Mouse (Mus musculus): ENCODE measurements at regions not wholly inside any gene's neighbourhood (a gene's known extent, or its start where the extent isn't known, plus 50 kb on each side); places are given as distances from the start of the nearest gene placed in this dataset.

DNA sequence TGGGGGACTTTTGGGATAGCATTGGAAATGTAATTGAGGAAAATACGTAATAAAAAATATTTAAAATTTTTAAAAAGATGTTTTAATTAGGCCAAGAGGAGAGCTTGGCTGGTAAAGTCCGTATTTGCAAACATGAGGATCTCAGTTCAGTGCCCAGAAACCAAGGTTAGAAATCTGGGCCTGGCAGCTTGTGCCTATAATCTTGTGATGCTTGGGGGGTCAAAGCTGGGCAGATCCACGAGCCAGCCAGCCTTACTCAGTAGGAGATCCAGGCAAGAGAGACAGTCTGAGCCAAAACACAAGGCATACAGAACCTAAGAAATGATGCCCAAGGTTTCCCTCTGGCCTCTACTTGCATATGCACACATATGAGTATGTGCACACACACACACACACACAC is 54.1 kb upstream of the Cxadr start:
- no peak for ATAC-seq

DNA sequence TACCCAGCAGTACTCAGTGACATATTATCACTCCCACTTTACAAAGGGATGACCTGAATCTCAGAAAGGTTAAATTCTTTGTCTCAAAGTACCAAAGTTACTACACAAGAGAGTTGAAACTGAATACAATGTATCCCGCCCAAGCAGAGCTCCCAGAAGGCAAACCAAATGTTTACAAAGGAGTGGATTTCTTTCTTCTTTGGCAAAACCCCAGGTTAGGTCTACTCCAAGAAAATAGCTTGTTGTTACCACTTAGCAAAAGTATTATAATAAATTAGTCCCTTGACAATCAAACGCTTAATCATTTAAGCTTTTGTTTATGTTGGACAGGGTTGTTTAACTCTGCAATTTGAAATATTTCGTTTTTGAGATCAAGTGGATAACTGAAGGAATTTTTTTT is 58.6 kb upstream of the Cxadr start:
- no peak for ATAC-seq

DNA sequence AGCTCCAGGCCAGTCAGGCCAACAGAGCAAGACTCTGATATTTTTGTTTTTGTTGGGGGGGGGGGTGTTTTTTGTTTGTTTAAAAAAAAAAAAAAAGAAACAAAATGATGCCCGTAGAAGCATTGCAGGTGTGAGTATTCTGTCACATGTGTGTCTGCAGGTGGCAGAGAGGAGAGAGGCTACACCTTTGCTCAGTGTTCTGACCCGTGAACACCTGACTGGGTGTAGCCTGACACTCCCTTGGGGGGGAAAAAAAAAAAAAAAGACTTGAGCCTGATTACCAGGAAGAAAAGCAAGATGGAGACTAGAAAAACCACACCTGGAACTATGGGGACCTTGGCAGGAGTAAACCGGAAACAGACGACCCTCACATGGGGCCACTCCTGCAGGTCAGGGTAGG is 61.1 kb upstream of the Cxadr start:
- no peak for ATAC-seq

DNA sequence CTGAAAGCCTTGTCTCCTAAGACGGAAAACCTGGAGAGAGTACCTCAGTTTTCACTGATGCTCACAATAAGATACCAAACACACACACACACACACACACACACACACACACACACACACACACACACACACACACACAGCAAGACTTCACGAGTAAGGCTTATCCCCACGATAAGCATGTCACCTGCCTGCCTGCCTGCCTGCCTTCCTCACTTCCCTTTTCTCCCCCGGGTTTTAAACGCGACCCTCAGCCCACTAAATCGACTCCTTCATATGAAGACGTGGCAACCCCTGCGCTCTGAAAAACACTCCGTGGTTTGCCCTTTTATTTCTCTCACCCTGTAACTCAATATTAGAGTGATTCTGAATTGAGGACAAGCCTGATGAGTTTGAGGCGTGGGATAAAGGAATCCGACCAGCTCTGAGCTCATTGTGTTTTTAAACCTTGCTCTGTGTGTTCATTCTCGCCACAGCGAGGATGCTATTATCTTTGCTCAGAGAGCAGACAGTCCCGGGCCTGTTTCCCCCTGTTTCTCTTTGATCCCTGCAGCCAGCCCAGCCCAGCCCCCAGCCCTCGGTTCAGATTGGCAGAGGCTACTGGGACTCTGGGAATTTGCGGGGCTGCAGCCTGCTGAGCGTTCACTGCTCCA is 63.1 kb upstream of the Cxadr start:
- ATAC-seq = no peak

DNA sequence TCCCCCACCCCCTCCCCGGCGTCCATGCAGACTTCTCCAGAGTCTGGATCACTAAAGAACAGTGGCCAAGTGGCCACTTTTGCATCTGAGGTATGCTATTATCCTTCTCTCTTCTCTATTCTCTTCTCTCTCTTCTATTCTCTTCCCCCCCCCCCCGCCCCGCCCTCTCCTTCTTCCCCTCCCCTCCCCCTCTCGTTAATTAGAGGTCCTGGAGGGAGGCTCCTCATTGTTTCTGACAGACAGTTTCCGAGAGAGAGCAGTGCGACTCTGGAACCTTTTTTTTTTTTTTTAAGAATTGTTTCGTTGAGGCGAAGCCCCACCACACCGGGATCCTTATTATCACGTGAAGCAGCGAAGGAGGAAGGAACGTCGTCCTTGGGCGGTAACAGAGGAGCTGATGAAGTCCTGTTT is 63.6 kb upstream of the Cxadr start:
- no peak for ATAC-seq

DNA sequence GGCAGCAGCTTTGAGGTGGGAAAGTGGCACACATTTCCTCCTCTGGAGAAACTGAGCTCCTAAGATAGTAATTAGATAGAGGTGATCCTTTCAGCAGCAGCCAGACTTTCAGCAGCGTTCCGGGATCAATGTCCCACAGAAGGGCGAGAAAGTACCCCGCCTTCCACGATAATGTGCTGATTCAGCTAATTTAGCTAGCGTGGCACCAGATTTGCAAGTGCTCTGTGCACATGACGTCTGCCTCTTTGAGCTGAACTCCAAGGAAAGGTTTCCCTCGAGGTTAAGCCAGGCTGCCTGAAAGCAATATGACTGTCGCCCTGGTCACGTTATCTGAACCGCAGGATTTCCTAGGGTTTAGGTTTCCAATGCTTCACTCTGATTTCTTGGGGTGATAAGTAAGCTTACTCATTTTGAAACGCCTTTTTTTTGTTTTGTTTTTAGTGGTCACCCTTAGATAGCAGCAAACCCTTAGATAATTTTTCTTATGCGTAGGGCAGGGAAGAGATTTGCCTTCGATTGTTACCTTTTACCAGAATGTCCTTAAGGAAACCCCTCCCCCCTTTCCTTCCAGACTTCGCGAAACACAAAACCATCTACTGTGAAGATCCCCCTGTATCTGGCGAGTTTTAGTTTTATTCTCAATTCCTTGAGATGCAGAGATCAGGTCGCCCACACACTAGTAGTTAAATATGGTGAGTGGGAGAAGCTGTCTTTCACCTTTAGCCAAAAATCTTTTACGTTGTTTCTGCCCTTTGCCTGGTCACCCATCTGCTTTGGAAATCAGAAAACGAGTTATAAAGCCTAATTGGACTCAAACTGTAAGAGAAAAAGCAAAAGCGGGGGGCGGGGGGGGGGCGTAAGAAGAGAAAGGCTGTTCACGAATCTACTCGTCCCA is 64.3 kb upstream of the Cxadr start:
- peak; percentile 48 for ATAC-seq

DNA sequence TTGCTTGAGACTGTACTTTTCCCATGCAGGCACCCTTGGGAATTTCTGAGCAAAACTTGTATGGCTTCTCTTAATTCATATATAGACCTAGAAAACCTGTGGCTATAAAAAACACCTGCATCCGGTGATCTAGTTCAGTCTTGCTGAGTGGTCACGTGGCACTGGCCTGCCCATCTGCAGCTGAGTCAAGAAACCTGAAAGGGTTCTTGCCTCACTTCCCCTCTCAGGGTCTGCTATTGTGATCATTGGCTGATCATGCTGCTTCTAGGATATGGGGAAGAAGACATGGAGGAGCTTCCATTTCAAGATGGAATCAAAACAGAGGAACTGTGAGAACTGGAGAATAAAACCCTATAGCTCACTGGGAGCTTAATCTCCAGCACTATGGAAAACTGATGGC is 69.1 kb upstream of the Cxadr start:
- ATAC-seq = no peak

DNA sequence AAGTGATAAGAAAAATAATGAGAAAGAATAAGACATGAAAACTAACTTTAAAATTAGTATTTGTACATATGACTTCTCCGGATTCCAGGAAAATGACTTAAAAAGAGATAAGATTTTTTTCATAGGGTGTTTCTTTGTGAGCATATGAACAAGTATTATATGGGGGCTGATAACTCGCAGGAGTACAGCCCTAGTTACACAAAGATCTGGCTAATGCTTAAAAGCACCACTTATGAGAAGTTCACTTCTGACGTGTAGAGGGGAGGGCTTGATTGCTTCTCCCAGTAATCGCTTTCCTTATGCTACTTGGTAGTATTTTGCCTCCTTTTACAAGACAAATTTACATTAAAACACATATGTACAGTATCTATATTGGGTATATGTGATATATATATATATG is 72.3 kb upstream of the Cxadr start:
- no peak for ATAC-seq

DNA sequence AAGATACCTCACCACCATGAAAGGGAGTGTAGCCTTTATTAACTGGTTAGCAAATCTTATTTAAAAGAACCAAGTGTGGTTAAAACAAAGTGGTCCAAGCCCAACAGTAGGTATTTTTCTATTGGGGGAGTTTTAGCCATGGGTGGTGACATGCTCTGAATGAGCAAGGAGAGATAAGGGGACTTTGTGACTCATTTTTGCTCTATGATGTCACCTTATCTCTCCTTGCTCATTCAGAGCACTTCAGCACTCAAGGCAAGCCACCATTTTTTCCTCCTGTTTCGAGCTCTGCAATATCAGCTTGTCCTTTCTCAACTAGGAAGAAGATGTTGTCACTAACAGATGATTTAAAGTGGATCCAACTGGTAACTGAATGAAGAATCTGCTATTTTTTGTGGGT is 78.9 kb upstream of the Cxadr start:
- ATAC-seq = no peak

DNA sequence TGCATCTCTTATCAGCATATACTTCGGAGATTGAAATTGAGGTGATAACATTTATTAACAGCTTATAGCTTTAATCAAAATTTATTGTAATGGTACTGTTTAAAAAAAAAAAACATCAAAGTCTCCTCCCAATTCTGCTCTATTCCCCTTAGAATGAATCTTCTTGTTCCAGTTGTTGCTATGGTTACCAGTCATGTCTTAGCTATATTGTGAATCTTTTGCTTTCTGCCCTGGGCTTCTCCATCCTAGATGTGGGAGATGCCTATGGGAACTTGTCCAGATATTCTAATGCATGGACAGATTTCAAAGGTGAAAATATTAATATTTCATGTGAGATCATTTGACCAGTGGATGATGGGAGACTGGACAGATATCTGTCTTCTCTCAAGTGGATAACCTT is 79.5 kb upstream of the Cxadr start:
- no peak for ATAC-seq

DNA sequence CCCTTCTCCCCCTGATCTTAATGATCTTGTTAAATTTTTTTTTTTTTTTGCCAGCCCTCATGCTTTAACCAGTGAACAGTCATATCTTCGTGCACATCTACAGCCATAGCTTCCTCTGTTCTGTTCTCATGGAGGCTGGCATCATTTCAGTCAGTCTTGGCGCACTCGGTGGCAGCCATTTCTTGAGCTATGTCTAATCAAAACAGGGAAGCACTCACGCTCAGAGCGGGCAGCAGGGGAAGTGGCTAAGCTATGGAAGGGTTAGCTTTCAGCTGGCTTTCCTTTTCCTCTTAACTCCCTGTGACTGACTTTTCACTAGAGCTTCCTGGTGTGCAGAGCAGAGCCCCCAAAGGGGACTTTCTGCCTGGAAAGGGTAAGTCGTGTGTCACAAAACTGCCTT is 83.7 kb upstream of the Cxadr start:
- ATAC-seq = no peak

DNA sequence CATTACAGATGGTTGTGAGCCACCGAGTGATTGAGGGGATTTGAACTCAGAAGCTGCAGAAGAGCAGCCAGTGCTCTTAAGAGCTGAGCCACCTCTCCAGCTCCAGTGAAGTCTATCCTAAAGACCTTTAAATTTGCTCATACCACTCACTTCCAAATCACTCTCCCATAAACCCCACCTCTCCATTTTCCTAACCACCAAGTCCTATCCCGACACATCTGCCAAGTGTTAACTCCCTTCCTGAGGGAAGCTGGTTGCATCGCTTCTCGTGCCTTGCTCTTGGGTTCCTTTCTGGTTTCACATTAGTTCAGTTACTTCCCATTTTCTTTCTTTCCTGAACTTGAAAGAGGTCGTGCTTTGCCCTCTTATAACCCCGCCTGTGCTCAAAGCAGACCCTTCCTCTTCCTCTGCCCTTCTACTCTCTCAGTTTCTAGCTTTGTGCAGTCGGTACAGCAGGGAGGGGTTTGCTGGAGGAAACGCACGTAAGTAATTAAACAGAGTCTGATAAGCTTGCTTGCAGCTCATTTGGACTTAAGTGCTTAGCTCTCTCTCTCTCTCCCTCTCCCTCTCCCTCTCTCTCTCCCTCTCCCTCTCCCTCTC is 84.4 kb upstream of the Cxadr start:
- no peak for ATAC-seq

DNA sequence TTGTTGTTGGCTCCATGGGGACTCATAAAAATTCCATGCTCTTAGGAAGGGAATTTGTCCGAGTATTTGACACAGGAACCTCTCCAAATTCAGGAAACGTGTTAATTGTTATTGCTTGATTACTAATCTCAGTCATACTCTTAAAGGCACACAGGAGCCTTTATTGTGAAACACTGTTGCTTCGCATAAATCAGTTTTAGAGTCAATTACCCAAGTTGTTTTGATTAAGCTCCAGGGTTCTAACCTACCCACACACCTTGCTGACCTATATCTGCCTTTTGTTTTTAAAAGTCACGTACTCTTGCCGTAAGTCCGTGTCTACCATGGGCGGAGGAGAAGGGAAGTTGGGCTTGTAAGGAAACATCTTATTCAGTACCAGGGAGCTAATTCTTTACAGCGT is 89.6 kb upstream of the Cxadr start:
- ATAC-seq = no peak

DNA sequence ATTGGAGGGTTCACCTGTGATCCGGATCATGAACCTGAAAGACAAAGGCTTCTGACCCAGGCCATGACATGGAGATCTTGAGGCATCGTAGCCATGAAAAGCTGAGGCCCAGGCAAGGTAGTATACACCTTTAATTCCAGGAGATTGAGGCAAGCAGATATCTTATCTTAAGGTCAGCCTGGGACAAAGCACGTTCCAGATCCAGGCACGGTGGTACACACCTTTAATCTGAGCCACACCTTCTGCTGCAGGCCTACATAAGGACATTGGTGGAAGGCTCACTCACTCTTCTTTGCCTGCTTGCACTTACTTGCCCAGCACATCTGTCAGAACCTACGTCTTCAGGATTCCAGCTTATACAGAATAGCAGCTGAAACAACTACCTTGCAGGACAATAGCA is 93.0 kb upstream of the Cxadr start:
- no peak for ATAC-seq

DNA sequence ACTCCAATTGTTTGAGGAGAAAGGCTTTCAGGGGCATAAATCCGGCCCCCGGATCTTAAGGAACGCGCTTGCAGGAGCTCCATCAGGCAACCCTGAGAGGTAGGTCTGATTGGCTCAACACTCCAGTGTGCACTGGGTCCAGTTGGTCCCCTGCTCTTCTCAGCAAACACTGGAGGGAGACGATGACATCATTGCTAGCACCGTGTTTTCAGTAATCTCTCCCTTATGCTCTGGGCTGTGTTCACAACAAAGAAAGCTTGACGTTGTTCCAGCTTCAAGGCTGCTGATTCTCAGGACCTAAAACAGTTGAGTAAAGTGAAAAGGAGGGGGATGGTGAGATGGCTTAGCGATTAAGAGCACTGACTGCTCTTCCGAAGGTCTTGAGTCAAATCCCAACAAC is 97.0 kb upstream of the Cxadr start:
- ATAC-seq = no peak

DNA sequence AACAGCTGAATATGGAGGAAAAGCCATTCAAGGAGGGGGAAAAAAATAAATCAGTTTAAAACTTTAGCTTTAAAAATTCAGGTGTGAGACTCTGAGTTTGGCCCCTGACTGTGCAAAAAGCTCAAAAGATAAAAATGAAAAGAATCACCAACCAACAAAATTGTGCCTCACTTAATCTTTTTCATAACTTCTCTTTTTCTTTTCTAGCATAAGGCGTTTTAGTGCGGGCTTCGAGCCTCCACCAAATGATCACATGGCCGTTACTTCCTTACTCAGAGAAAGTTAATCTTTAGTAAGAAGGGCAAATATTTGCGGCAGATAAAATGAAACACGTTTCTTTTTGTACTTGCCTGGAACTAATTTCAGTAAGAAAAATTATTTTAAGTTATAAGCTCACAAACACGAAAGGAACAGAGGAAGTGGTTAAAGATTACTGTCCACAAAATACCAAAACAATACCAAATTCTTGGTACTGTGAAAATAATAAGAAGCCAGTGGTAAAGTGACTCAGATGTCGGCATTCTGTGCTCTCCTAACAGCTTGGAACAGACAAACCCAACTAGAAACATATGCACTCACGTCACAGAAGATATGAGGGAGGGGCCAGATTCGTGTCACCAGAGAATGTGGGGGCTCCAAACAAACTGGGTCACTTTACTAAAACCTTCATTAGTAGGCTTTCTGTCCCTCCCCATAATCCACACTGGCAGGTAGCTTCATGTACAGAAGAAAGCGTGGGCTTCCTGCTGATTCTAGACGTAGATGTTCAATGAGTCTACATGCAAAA is 101.1 kb upstream of the Cxadr start:
- peak; percentile 34 for ATAC-seq

DNA sequence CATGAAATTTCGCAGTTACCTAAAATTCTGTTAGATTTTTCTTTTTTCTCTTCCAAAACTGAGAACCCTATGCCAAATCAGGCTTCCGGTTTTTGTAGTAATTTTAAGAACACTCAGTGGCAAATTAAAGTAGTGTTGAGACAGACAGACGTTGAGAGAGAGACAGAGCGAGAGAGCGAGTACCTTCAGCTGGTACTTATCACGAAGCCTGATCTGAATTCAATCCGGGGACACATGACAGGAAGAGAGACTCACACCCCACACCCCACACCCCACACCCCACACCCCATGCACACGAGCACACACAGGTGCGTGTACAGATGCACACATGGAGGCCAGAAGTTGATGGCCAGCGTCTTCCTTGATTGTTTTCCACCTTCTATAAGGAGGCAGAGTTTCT is 102.0 kb upstream of the Cxadr start:
- ATAC-seq = peak; percentile 12

DNA sequence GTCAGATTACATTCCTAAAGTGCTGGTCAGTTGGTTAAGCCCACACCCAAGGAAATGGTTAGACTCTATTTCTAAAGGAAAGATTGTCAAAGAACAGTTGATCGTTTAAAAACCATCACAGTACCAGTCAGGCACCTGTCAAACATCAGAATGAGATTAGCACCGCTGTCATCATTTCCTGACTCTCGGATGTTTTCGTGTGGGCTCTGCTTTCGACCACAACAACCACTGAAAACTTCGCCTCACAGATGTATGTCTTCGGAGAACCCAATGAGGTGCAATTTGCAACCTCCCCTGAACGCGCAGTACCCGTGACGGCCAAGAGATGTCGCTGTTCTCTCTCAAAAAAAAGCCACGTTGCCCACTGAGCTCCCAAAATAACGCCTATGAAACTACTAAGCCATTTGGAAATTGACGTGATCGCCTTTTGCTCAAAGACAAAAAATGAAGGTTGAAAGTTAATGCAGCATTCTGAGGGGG is 102.6 kb upstream of the Cxadr start:
- peak; percentile 86 for ATAC-seq

DNA sequence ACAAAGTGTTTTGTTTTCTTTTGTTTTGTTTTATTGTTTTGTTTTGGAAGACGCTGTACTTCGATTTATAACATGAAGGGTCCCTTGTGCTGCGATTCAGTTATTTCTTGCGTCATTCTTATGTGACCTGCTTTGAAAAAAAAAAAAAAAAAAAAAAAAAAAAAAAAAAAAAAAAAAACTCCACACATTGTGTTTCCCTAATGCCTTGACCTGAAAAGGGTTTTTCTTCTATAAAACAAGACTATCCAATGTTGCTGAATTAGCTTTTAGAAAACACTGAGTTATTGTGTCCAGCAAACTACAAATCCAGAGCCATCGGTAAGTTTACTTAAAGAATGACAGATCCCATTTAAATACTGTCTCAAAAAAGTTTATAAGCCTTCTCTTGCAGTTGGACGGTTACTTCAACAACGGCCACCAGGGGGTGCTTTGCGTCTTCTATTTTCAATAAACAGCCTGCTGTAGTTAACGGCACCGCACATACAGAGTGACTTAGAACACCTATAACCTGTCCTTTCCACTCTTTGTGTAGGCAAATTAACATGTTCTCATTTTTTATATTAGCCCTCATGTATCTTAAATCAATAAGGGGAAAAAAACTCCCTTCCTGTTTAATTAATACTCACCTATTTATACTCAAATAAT is 103.9 kb upstream of the Cxadr start:
- peak; percentile 41 for ATAC-seq

DNA sequence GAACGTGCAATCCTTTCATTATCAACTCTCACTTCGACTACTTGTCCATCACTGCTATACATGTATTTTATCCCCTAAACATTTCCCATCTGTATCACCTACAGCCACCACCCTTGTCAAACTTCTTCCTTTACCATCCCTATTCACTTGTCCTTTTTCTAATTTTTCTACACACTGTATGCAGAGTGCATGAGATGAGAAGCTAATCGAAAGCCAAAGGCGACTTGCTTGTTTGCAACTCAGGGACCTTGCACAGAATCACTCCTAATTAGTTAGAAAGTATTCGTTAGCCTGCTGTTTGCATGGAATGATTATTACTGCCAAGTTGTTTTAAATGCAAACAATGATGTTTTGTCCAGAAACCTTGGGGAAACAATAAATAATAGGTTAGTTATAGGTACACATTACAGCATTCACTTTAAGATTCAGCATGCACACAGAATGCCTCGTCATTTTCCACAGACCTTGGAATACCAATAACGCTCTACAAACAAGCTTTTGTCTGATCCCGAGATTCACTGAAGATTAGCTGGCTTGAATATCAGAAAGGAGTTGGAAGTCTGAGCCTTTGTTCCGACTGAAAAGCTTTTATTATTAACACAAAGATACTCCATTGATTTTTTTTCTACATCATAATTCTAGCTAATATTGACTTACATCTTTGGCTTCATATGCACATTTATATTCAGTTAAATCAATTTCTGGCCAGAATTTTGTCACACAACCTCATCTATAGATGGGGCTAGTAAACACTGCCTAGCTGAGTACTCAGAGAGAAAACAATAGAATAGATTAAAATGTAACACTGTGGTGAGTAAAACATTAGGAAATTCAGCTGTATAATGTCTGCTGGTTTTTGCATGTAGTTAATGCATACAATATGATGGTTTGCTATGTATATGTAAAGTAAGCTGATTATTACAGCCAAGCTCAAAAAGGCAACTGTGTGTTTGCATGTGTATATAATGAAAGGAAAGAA is 130.4 kb upstream of the Cxadr start:
- ATAC-seq = no peak

DNA sequence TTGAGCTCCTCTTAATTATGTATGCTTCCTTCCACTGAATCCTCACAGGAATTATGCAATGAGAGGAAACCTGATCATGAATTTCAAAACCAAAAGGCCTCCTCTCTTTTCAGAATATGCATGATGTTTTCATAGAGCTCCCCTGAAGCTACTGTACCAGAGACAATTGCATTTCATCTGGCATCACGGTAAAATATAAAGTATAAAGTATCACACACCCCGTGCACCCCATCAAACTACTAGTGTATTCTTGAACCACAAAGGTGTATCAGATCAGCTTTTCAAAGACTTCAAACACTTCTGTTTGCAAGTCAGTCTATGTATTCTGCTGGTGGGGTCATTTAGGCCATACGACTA is 144.4 kb upstream of the Cxadr start:
- no peak for ATAC-seq

Measured in inflammation-experienced regulatory T-cells, adult 6 months (primary cell).